Mouse (Mus musculus): ENCODE results near the gene Kcnj5.

GRCm38 (mm10) chr9:32315999-32316398 is 28.2 kb downstream of the Kcnj5 start:
- no peak for TF ChIP-seq MYOG (IDR thresholded peaks at IDR 0.05; ENCODE audit: control insufficient read depth in 1 of 3, insufficient read depth in 1 of 3, insufficient read length in 2 of 3, low read depth in 2 of 3)
- no peak for TF ChIP-seq E2F4 (IDR thresholded peaks at IDR 0.05; ENCODE audit: insufficient read depth)
- no peak for TF ChIP-seq POLR2AphosphoS2 (IDR thresholded peaks at IDR 0.05; ENCODE audit: insufficient read length, low read depth)
- TF ChIP-seq SRF (IDR thresholded peaks at IDR 0.05; ENCODE audit: control insufficient read depth, insufficient read length, low read depth) = no peak
- no peak for TF ChIP-seq POLR2A (IDR thresholded peaks at IDR 0.05; ENCODE audit: insufficient read length, low read depth)

All from myocyte (in vitro differentiated cells).